8 mouse cellular contexts compared by ENCODE assay signal in the genomic region with DNA sequence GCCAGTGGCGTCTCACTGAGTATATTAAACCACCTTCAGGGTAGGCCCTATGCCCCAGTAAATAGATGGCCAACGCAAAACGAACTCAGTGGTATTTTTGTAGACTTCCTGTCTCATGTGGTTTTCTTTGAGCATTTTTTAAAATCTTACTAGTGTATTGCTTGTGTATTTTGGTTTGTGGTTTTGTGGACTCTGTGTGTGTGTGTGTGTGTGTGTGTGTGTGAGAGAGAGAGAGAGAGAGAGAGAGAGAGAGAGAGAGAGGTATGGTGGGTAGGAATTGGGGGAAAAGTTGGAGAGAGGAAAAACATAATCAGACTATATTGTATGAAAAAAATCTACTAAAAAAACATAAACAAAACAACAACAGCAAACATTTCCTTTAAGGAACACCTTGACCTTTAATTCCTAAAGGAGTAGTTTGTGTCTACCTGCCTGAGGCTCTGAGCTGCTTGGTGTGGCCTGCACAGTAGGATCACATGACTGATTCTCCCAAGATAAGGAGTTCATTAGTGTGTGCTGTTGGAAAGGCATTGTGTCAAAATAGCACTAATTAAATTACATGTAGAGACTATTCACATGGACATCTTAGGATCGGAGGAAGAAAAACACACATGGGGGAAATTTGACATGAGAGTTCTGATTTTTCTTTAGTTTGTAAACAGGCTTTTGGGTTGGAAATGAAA. TPM values are rescaled to one million over a fixed set of nuclear protein-coding genes. Genes with fewer than 3 reads are reported as not detected.
DNase-seq lines count a peak whose midpoint lies in the region; ATAC-seq and TF ChIP-seq lines count a peak whose summit lies in the region.

No protein-coding gene starts in this region.

- H3K4me3 ChIP-seq in hindbrain, embryonic 13.5 days = peak overlapping the region; percentile 70; the same call in 1 of the 2 replicates
- H3K4me3 ChIP-seq in hindbrain, embryonic 10.5 days = no peak overlapping the region
- H3K4me3 ChIP-seq in embryonic fibroblast, embryonic 13.5 days (ENCODE audit: insufficient read depth, low read length) = peak overlapping the region; percentile 74
- peak overlapping the region; percentile 84 for H3K4me3 ChIP-seq in liver, embryonic 16.5 days (ENCODE audit: low read depth, low read length)
- H3K4me3 ChIP-seq in left cerebral cortex, adult 2 months = no peak overlapping the region
- H3K4me3 ChIP-seq in layer of hippocampus, adult 2 months = no peak overlapping the region

- no peak overlapping the region for H3K27ac ChIP-seq in hindbrain, embryonic 13.5 days
- H3K27ac ChIP-seq in hindbrain, embryonic 10.5 days = no peak overlapping the region
- peak overlapping the region; percentile 74; the same call in 1 of the 2 replicates for H3K27ac ChIP-seq in embryonic fibroblast, embryonic 13.5 days (ENCODE audit: insufficient read depth, low read length)
- H3K27ac ChIP-seq in liver, embryonic 16.5 days (ENCODE audit: low read length) = peak overlapping the region; percentile 67
- no peak overlapping the region for H3K27ac ChIP-seq in left cerebral cortex, adult 2 months
- H3K27ac ChIP-seq in layer of hippocampus, adult 2 months = no peak overlapping the region

- H3K4me1 ChIP-seq in hindbrain, embryonic 13.5 days (replicated peaks) = peaks cover 17% of the 10 kb centered on the region
- H3K4me1 ChIP-seq in hindbrain, embryonic 10.5 days (replicated peaks) = peaks cover 14% of the 10 kb centered on the region
- peaks cover 3% of the 10 kb centered on the region; the same call in 1 of the 2 replicates for H3K4me1 ChIP-seq in embryonic fibroblast, embryonic 13.5 days (ENCODE audit: control insufficient read depth, insufficient read depth, low read length)
- H3K4me1 ChIP-seq in liver, embryonic 16.5 days (ENCODE audit: control insufficient read depth, low read depth, low read length) = peaks cover 6% of the 10 kb centered on the region

- peak overlapping the region; percentile 72 for H3K4me2 ChIP-seq in hindbrain, embryonic 13.5 days
- peak overlapping the region; percentile 91 for H3K4me2 ChIP-seq in liver, embryonic 16.5 days (ENCODE audit: low read depth, low read length)

- ATAC-seq in hindbrain, embryonic 13.5 days (ENCODE audit: low FRiP score) = no peak
- ATAC-seq in liver, embryonic 16.5 days (ENCODE audit: low read depth) = no peak

- 88% methylated on average over 4 of the region's 4 CpGs for WGBS in hindbrain, embryonic 13.5 days
- WGBS in hindbrain, embryonic 10.5 days = 89% methylated on average over 4 of the region's 4 CpGs
- 41% methylated on average over 4 of the region's 4 CpGs for WGBS in liver, embryonic 16.5 days (ENCODE audit: insufficient replicate concordance)

- no peaks in the 10 kb centered on the region for H3K36me3 ChIP-seq in hindbrain, embryonic 13.5 days
- H3K36me3 ChIP-seq in hindbrain, embryonic 10.5 days = no peaks in the 10 kb centered on the region
- H3K36me3 ChIP-seq in liver, embryonic 16.5 days (ENCODE audit: control insufficient read depth, insufficient read depth) = no peaks in the 10 kb centered on the region

- no peak for DNase-seq in hindbrain, embryonic 10.5 days (ENCODE audit: low spot score)
- peak; percentile 45 for DNase-seq in CD4-positive, CD25-positive, alpha-beta regulatory T cell, adult 2 months (ENCODE audit: low read depth, low spot score)
- no peak for DNase-seq in left cerebral cortex, adult 2 months (ENCODE audit: extremely low spot score in 1 of 2, low spot score in 2 of 2)
- DNase-seq in thymus, postnatal 0 days (ENCODE audit: low spot score) = no peak
- no peak for DNase-seq in layer of hippocampus, adult 2 months (ENCODE audit: low spot score in 2 of 2)

- no peak overlapping the region for H3K9ac ChIP-seq in hindbrain, embryonic 13.5 days
- H3K9ac ChIP-seq in liver, embryonic 16.5 days (ENCODE audit: low read depth, low read length) = no peak overlapping the region; the same call in 1 of the 2 replicates

- no peaks in the 10 kb centered on the region for H3K9me3 ChIP-seq in hindbrain, embryonic 13.5 days
- no peaks in the 10 kb centered on the region for H3K9me3 ChIP-seq in hindbrain, embryonic 10.5 days
- H3K9me3 ChIP-seq in liver, embryonic 16.5 days (replicated peaks; ENCODE audit: control insufficient read depth, low read length) = no peaks in the 10 kb centered on the region

- TF ChIP-seq POLR2A in embryonic fibroblast, embryonic 13.5 days (IDR thresholded peaks at IDR 0.05; ENCODE audit: low read depth, low read length) = no peak

- H3K27me3 ChIP-seq in hindbrain, embryonic 13.5 days = no peaks in the 10 kb centered on the region
- H3K27me3 ChIP-seq in hindbrain, embryonic 10.5 days (ENCODE audit: insufficient read depth, poor library complexity, severe bottlenecking) = no peaks in the 10 kb centered on the region
- H3K27me3 ChIP-seq in liver, embryonic 16.5 days (ENCODE audit: control insufficient read depth, insufficient read depth, low read depth, low read length) = no peaks in the 10 kb centered on the region

- no peak for TF ChIP-seq CTCF in embryonic fibroblast, embryonic 13.5 days (IDR thresholded peaks at IDR 0.05; ENCODE audit: borderline replicate concordance, insufficient read depth, low read length)
- TF ChIP-seq CTCF in left cerebral cortex, adult 2 months (IDR thresholded peaks at IDR 0.05) = no peak
- no peak for TF ChIP-seq CTCF in layer of hippocampus, adult 2 months (conservative IDR thresholded peaks at IDR 0.05)

- intact Hi-C loops in left cerebral cortex, adult 2 months (cut with DNase I) = no loop called here

RNA-seq across cellular contexts. Expression of gene Dap, which starts 1.7 kb away (rescaled TPM):
- 35.1 and 35.2 TPM in 2 replicates for polyA plus RNA-seq in hindbrain, embryonic 13.5 days (2015; fragmentation: Nextera tagmentation; extraction: Ambion mirVana)
- polyA plus RNA-seq in hindbrain, embryonic 10.5 days (2016; fragmentation: Nextera tagmentation; extraction: Ambion mirVana) = 38.3 and 41.9 TPM in 2 replicates
- polyA plus RNA-seq in embryonic fibroblast, embryonic 13.5 days (2011; ENCODE audit: insufficient read length, low read depth, missing spikeins) = 214 and 257 TPM in 2 replicates
- 48.4 and 54.2 TPM in 2 replicates for polyA plus RNA-seq in liver, embryonic 16.5 days (2015; fragmentation: Nextera tagmentation; extraction: Ambion mirVana)
- 1 to 10 TPM; 5.5 to 6.4 TPM for total RNA-seq in left cerebral cortex, adult 2 months (2021)
- 88.6 and 89.5 TPM in 2 replicates for polyA plus RNA-seq in thymus, postnatal 0 days (2015; fragmentation: Nextera tagmentation; extraction: Ambion mirVana)
- total RNA-seq in layer of hippocampus, adult 2 months (2021) = 1 to 10 TPM; 8.9 to 9.2 TPM

Comparison
In these comparisons a context has a peak if more than half of its experiments do, and no peak if none do; other contexts are left out.
1. H3K4me3 ChIP-seq: peak in hindbrain, embryonic 13.5 days (single experiment), embryonic fibroblast, embryonic 13.5 days (single experiment) and liver, embryonic 16.5 days (single experiment); none in hindbrain, embryonic 10.5 days (single experiment), left cerebral cortex, adult 2 months (single experiment) and layer of hippocampus, adult 2 months (single experiment).
2. H3K27ac ChIP-seq: peak in embryonic fibroblast, embryonic 13.5 days (single experiment) and liver, embryonic 16.5 days (single experiment); none in hindbrain, embryonic 13.5 days (single experiment), hindbrain, embryonic 10.5 days (single experiment), left cerebral cortex, adult 2 months (single experiment) and layer of hippocampus, adult 2 months (single experiment).